Mouse (Mus musculus) liver, adult (tissue): ENCODE measurements at regions not wholly inside any gene's neighbourhood (a gene's known extent, or its start where the extent isn't known, plus 50 kb on each side); places are given as distances from the start of the nearest gene placed in this dataset.

ENCODE experiments used
- GATA4 ChIP-seq: IDR thresholded peaks from 2 replicates; pipeline ENCODE4 v1.6.1; 2014; ENCODE audit warnings: mild to moderate bottlenecking, low read length; ENCODE audit not compliant: insufficient replicate concordance

DNA sequence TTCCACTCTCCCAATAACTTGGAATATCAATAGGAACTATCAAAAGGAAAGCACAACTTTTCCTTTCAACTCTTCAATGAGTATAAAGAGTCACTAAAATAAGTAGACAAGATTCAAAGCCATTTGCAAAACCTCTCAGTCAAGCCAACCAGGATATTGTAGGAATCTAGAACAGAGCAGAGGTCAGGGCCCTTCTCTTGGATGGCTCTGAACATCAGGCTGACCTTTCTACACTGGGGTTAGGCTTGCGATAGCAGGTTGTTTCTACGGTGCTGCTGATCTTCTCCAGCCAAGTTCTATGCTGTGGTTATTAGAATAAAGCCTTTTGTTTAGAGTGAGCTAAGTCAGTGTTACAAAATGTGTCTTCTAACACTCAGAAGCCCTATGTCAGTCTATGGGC, 658.6 kb downstream of the Ofcc1 start:
- TF ChIP-seq GATA4 = no peak; the same call in 1 of the 2 replicates

DNA sequence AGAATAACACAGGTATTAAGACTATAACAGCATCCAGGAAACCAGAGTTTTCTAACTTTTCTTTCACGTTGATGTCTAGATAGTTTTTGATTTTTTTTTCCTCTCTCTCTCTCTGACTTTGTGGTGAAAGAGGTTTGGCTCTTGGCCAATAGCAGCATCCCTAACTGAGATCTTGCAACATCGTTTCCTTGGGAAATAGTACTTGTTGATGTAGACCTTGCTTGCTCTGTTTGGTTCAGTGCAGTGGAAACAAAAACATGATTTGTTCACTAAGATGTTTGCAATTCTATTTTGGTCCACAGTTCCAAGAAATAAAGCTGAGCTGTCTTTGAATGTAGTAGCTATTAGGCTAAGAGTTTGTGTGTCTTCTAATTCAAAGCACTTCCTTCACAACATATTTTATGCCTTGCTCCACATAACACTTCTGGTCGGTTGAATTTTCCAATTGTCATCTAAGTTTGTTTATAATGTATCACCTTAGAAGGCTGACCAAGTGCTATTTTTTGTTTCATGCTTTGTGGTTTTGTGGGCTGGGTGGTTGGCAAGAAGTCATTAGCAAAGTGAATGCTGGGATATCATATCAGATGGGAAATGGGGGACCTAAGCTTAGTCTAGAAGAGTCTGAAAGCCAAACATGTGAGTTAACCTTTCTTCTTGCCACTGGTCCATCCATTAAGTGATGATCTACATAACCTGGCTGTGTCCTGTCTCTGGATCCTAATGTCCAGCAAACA, 669.8 kb downstream of the Ofcc1 start:
- no peak for TF ChIP-seq GATA4

DNA sequence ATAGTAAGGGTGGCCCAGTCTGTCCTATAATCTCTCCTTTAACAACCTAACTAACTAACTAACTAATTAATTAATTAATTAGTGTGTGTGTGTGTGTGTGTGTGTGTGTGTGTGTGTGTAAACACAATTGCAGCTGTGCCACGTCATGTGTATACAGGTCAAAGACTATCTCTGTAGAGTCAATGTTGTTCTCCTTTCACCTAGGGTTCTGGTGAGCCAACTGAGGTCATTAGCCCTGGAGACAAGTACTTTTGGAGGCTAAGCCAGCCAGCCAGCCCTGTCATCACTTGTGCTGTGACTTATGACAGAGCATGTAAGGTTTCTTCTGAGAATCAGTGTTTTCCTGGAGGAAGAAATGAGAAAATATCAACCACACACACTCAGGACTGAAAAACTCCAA, 696.7 kb downstream of the Ofcc1 start:
- TF ChIP-seq GATA4 = peak; percentile 12; the same call in 1 of the 2 replicates

DNA sequence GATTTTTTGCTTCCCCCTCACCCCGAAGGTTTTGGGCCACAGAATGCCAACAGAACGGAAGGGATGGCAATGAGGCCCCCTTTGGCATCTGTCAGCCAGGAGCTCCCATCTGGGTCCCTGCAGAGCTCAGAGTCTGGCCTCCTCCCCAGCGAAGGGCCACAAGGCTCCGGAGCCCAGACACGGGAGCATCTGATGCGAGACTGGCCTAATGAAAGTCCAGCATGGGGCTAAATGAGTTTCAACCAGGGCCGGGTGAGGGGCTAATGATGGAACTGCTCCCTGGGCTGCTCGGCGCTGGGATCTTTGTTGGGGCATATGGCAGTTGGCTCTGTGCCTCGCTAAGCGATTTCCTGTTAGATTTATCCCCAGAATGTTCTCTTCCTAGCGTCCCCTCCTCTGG, 688.8 kb upstream of the Slc35b3 start:
- TF ChIP-seq GATA4 = no peak

DNA sequence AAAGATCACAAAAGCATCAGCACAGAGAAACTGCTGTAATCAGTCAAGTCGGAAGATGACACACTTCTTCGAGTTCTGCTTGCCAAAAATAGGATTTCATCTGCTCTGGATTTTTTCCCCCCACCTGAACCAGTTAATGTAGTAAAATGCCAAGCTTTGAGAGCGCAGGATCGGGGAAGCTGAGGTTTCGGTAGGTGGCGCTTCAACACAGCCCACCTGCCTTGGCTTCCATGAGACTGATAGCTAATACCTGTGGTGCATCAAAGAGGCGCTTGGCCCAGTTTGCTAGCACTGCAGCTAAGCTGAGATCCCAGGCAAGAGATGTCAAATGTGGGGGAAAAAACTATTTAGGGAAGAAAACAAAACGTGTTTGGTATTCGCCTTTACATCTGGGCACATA, 686.7 kb upstream of the Slc35b3 start:
- no peak for TF ChIP-seq GATA4

DNA sequence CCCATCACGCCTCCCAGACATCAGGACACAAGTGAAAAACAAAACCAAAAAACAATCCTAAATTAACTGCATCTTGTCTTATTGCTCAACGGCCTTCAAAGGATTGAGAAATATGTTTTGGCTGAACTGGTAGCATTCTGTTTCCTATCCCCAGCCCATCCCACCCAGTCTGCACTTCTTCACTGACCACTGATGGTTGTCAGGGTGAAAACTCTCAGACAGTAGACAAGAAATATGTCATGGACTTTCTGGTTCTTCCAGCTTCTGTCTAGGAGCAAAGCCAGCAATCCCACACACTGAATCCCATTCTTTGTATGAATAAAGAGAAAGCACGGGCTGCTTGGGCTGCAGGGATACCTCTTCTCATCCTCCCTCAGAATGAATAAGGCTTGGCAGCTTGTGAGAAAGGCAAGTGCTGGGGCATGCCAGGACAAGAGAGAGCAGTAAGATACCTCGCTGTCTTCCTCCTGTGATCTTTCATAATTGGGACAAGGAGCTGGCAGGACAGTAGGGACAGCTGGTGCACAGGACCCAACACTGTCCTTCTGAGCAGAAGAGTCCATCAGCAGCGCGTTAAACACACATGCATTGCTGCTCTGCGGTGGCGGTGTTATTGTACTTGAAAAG, 670.9 kb upstream of the Slc35b3 start:
- TF ChIP-seq GATA4 = no peak
